Mouse (Mus musculus) kidney, embryonic 16.5 days (tissue): ENCODE data around the gene Zfp46. TPM values are rescaled to one million over a fixed set of nuclear protein-coding genes. Genes with fewer than 3 reads are reported as not detected.
A peak's percentile ranks its signal among the peaks of the same experiment; 100 is the strongest.

Experiments
- ATAC-seq: fragments of 200-750 bp; cut with Nextera tagmentation; 2 replicates; pipeline ENCODE4 v1.8.0; 2017; ENCODE audit warnings: moderate TSS enrichment; ENCODE audit not compliant: low FRiP score, low TSS enrichment
- H3K27ac ChIP-seq: fragments of 300-500 bp; sonication (generic); 2 replicates; pipeline ENCODE4 v1.5.1; 2014; ENCODE audit warnings: low read length
- H3K27me3 ChIP-seq: fragments of 300-500 bp; sonication (generic); 2 replicates; pipeline ENCODE4 v1.6.1; 2014; ENCODE audit warnings: low read length, control low read depth, mixed read lengths; ENCODE audit not compliant: insufficient read depth
- H3K36me3 ChIP-seq: fragments of 300-500 bp; sonication (generic); 2 replicates; pipeline ENCODE4 v1.6.1; 2014; ENCODE audit warnings: low read length, control low read depth, mixed read lengths; ENCODE audit not compliant: insufficient read depth
- H3K4me1 ChIP-seq: fragments of 300-500 bp; sonication (generic); 2 replicates; pipeline ENCODE4 v1.6.1; 2014; ENCODE audit warnings: low read length, control low read depth, mixed read lengths; ENCODE audit not compliant: insufficient read depth
- H3K4me2 ChIP-seq: fragments of 300-500 bp; sonication (generic); replicated peaks from 2 replicates; pipeline ENCODE4 v1.6.1; 2014; ENCODE audit warnings: low read depth, low read length
- H3K4me3 ChIP-seq: fragments of 300-500 bp; sonication (generic); 2 replicates; pipeline ENCODE4 v1.5.1; 2014; ENCODE audit warnings: mild to moderate bottlenecking, low read length
- H3K9ac ChIP-seq: fragments of 300-500 bp; sonication (generic); replicated peaks from 2 replicates; pipeline ENCODE4 v1.6.1; 2014; ENCODE audit warnings: low read length
- H3K9me3 ChIP-seq: fragments of 300-500 bp; sonication (generic); 2 replicates; pipeline ENCODE4 v1.6.1; 2016; ENCODE audit warnings: low read length, control low read depth
- WGBS: fragments of 180-500 bp; shearing (Covaris S2); extraction: QIAGEN DNeasy Blood & Tissue Kit; methylation state at CpG from one replicate; pipeline ENCODE4 v1.1.7; 2014; 5-methylcytosine and 5-hydroxymethylcytosine counted together
- polyA plus RNA-seq: library from polyadenylated mRNA; unstranded; fragments of >200 nt; fragmentation: Nextera tagmentation; extraction: Ambion mirVana; gene quantifications from 2 replicates; pipeline ENCODE4 v1.2.1, GENCODE M21; 2015

Zfp46 gene
- polyA plus RNA-seq, 1 experiment from 2014 or later = 25.3 TPM

- Histone ChIP-seq H3K4me1 (peaks cover 34% of the 10 kb centered on the region), H3K9me3 (peaks cover 4% of the 10 kb centered on the region; the same call in 1 of the 2 replicates), H3K27ac (peak overlapping the region; percentile 89), H3K9ac (no peak overlapping the region), H3K36me3 (peaks cover 16% of the 10 kb centered on the region), H3K27me3 (no peaks in the 10 kb centered on the region), H3K4me3 (no peak overlapping the region), H3K4me2 (no peak overlapping the region)
- WGBS = 50% methylated on average over 2 of the region's 2 CpGs
- ATAC-seq = no peak
Measured at GRCm38 (mm10) chr4:136283783-136284182, 700 bp upstream of the Zfp46 start.

- Histone ChIP-seq H3K4me1 (peaks cover 34% of the 10 kb centered on the region), H3K9ac (peak overlapping the region; percentile 75), H3K27me3 (no peaks in the 10 kb centered on the region), H3K4me3 (peak overlapping the region; percentile 76), H3K9me3 (peaks cover 4% of the 10 kb centered on the region; the same call in 1 of the 2 replicates), H3K27ac (peak overlapping the region; percentile 89), H3K36me3 (peaks cover 27% of the 10 kb centered on the region), H3K4me2 (peak overlapping the region; percentile 83)
- ATAC-seq = 0 out of 2 replicates have a peak, but pooled peaks have one; percentile 0
- WGBS = 26% methylated on average over 6 of the region's 6 CpGs
Measured at GRCm38 (mm10) chr4:136284891-136285290, 408 bp downstream of the Zfp46 start.

GRCm38 (mm10) chr4:136285348-136285810, 896 bp downstream of the Zfp46 start:
- H3K4me2 ChIP-seq = peak overlapping the region; percentile 83
- H3K27ac ChIP-seq = peak overlapping the region; percentile 89
- peaks cover 32% of the 10 kb centered on the region for H3K36me3 ChIP-seq
- H3K27me3 ChIP-seq = no peaks in the 10 kb centered on the region
- peak overlapping the region; percentile 75 for H3K9ac ChIP-seq
- H3K9me3 ChIP-seq = peaks cover 4% of the 10 kb centered on the region; the same call in 1 of the 2 replicates
- WGBS = under 1% methylated on average over 25 of the region's 25 CpGs
- ATAC-seq = peak; percentile 97
- peak overlapping the region; percentile 76 for H3K4me3 ChIP-seq
- H3K4me1 ChIP-seq = peaks cover 34% of the 10 kb centered on the region

GRCm38 (mm10) chr4:136285811-136286371, 1.4 kb downstream of the Zfp46 start:
- WGBS = under 1% methylated on average over 29 of the region's 29 CpGs
- no peaks in the 10 kb centered on the region for H3K27me3 ChIP-seq
- H3K36me3 ChIP-seq = peaks cover 37% of the 10 kb centered on the region
- peak overlapping the region; percentile 78 for H3K9ac ChIP-seq
- H3K4me3 ChIP-seq = peak overlapping the region; percentile 76
- H3K4me2 ChIP-seq = peak overlapping the region; percentile 83
- peaks cover 4% of the 10 kb centered on the region; the same call in 1 of the 2 replicates for H3K9me3 ChIP-seq
- peaks cover 34% of the 10 kb centered on the region for H3K4me1 ChIP-seq
- ATAC-seq = peak; percentile 92
- H3K27ac ChIP-seq = peak overlapping the region; percentile 89

- Histone ChIP-seq H3K9ac (no peak overlapping the region), H3K36me3 (peaks cover 69% of the 10 kb centered on the region), H3K9me3 (peaks cover 4% of the 10 kb centered on the region; the same call in 1 of the 2 replicates), H3K4me2 (no peak overlapping the region), H3K27ac (no peak overlapping the region), H3K27me3 (no peaks in the 10 kb centered on the region), H3K4me3 (no peak overlapping the region), H3K4me1 (peaks cover 10% of the 10 kb centered on the region)
- no peak for ATAC-seq
- WGBS = 59% methylated on average over 66 of the region's 66 CpGs
Measured at GRCm38 (mm10) chr4:136289918-136290780, 5.7 kb downstream of the Zfp46 start.

- no peak overlapping the region for H3K27ac ChIP-seq
- H3K27me3 ChIP-seq = no peaks in the 10 kb centered on the region
- no peak overlapping the region for H3K4me3 ChIP-seq
- 67% methylated on average over 39 of the region's 39 CpGs for WGBS
- H3K9ac ChIP-seq = no peak overlapping the region
- H3K36me3 ChIP-seq = peaks cover 69% of the 10 kb centered on the region
- H3K4me2 ChIP-seq = no peak overlapping the region
- no peak for ATAC-seq
- H3K9me3 ChIP-seq = peaks cover 4% of the 10 kb centered on the region; the same call in 1 of the 2 replicates
- H3K4me1 ChIP-seq = peaks cover 10% of the 10 kb centered on the region
Measured at GRCm38 (mm10) chr4:136290781-136291595, 6.5 kb downstream of the Zfp46 start.

GRCm38 (mm10) chr4:136291692-136292091, 7.2 kb downstream of the Zfp46 start:
- Histone ChIP-seq H3K27me3 (no peaks in the 10 kb centered on the region), H3K4me3 (no peak overlapping the region), H3K36me3 (peaks cover 69% of the 10 kb centered on the region), H3K4me2 (no peak overlapping the region), H3K9me3 (peaks cover 4% of the 10 kb centered on the region; the same call in 1 of the 2 replicates), H3K4me1 (peaks cover 7% of the 10 kb centered on the region), H3K9ac (no peak overlapping the region), H3K27ac (no peak overlapping the region)
- no peak for ATAC-seq
- 90% methylated on average over 6 of the region's 6 CpGs for WGBS

- H3K27me3 ChIP-seq = no peaks in the 10 kb centered on the region
- no peaks in the 10 kb centered on the region for H3K4me1 ChIP-seq
- no peak overlapping the region for H3K9ac ChIP-seq
- H3K4me2 ChIP-seq = no peak overlapping the region
- H3K36me3 ChIP-seq = peaks cover 32% of the 10 kb centered on the region
- H3K9me3 ChIP-seq = no peaks in the 10 kb centered on the region
- H3K4me3 ChIP-seq = no peak overlapping the region
- peak; percentile 83 for ATAC-seq
- WGBS = 53% methylated on average over 7 of the region's 7 CpGs
- H3K27ac ChIP-seq = 0 out of 2 replicates have a peak overlapping the region, but pooled peaks have one; percentile 9
Measured at GRCm38 (mm10) chr4:136295941-136296340, 11.5 kb downstream of the Zfp46 start.

GRCm38 (mm10) chr4:136302462-136302861, 18.0 kb downstream of the Zfp46 start:
- no peaks in the 10 kb centered on the region for H3K27me3 ChIP-seq
- H3K27ac ChIP-seq = no peak overlapping the region
- 68% methylated on average over 4 of the region's 4 CpGs for WGBS
- H3K9ac ChIP-seq = no peak overlapping the region
- H3K4me2 ChIP-seq = no peak overlapping the region
- no peak overlapping the region for H3K4me3 ChIP-seq
- H3K36me3 ChIP-seq = no peaks in the 10 kb centered on the region
- ATAC-seq = no peak
- H3K4me1 ChIP-seq = no peaks in the 10 kb centered on the region
- H3K9me3 ChIP-seq = no peaks in the 10 kb centered on the region
